Mouse (Mus musculus) MEL (cell line): ENCODE results near the gene Tbl1x. TPM values are rescaled to one million over a fixed set of nuclear protein-coding genes. Genes with fewer than 3 reads are reported as not detected.

Experiments
- DNase-seq: peaks from one replicate; pipeline ENCODE4 v3.0.0; 2011; ENCODE audit warnings: low read depth, low spot score
- H3K27ac ChIP-seq: 2 replicates; pipeline ENCODE4 v1.5.1; 2012; ENCODE audit warnings: low read depth, mild to moderate bottlenecking, control low read depth, low read length, moderate library complexity; ENCODE audit not compliant: control insufficient read depth
- H3K27me3 ChIP-seq, 2 experiments: fragments of 150-350 bp in 1 of 2; sonication (generic) in 1 of 2; 2 replicates each; pipeline ENCODE4 v1.6.1; 2012; ENCODE audit warnings: low read length in 2 of 2, mild to moderate bottlenecking in 2 of 2, improper control_type of control experiment in 1 of 2, moderate library complexity in 1 of 2; ENCODE audit not compliant: insufficient read depth in 2 of 2, control insufficient read depth in 1 of 2
- H3K36me3 ChIP-seq, 2 experiments: 2 replicates each; pipeline ENCODE4 v1.6.1; 2012 to 2014; ENCODE audit warnings: low read length in 2 of 2, improper control_type of control experiment in 1 of 2, inconsistent platforms in 1 of 2, mild to moderate bottlenecking in 1 of 2; ENCODE audit not compliant: insufficient read depth in 2 of 2, control insufficient read depth in 1 of 2
- H3K4me1 ChIP-seq, 2 experiments: fragments of 150-350 bp in 1 of 2; sonication (generic) in 1 of 2; 2 replicates each; pipeline ENCODE4 v1.6.1; 2012; ENCODE audit warnings: low read length in 2 of 2, improper control_type of control experiment in 1 of 2, mild to moderate bottlenecking in 1 of 2; ENCODE audit not compliant: insufficient read depth in 2 of 2, control insufficient read depth in 1 of 2
- H3K4me3 ChIP-seq, 2 experiments: fragments of 150-350 bp in 1 of 2; sonication (generic) in 1 of 2; 2 replicates each; pipeline ENCODE4 v1.5.1; 2012; ENCODE audit warnings: low read depth in 2 of 2, low read length in 2 of 2, mild to moderate bottlenecking in 2 of 2, moderate library complexity in 2 of 2, control low read depth in 1 of 2, improper control_type of control experiment in 1 of 2; ENCODE audit not compliant: control insufficient read depth in 1 of 2, insufficient read depth in 1 of 2
- H3K79me2 ChIP-seq: 2 replicates; pipeline ENCODE4 v1.6.1; 2012; ENCODE audit warnings: mild to moderate bottlenecking, low read length, moderate library complexity; ENCODE audit not compliant: control insufficient read depth, poor library complexity, insufficient read depth
- H3K9ac ChIP-seq: 2 replicates; pipeline ENCODE4 v1.6.1; 2012; ENCODE audit warnings: low read depth, mild to moderate bottlenecking, control low read depth, low read length, moderate library complexity; ENCODE audit not compliant: control insufficient read depth, poor library complexity, severe bottlenecking
- H3K9me3 ChIP-seq: fragments of 150-350 bp; sonication (generic); replicated peaks from 2 replicates; pipeline ENCODE4 v1.6.1; 2012; ENCODE audit warnings: mild to moderate bottlenecking, low read length, improper control_type of control experiment, moderate library complexity; ENCODE audit not compliant: insufficient read depth
- BHLHE40 ChIP-seq: IDR thresholded peaks from 2 replicates; pipeline ENCODE4 v1.6.1; 2012; ENCODE audit warnings: low read depth, mild to moderate bottlenecking, inconsistent platforms, low read length, improper control_type of control experiment, borderline replicate concordance
- CHD2 ChIP-seq: IDR thresholded peaks from 2 replicates; pipeline ENCODE4 v1.6.1; 2011; ENCODE audit warnings: low read length, improper control_type of control experiment
- E2F4 ChIP-seq: IDR thresholded peaks from 2 replicates; pipeline ENCODE4 v1.6.1; 2011; ENCODE audit warnings: low read depth, low read length, improper control_type of control experiment, borderline replicate concordance
- GATA1 ChIP-seq: IDR thresholded peaks from 2 replicates; pipeline ENCODE4 v1.6.1; 2011; ENCODE audit warnings: low read depth, low read length, improper control_type of control experiment
- HCFC1 ChIP-seq: IDR thresholded peaks from 2 replicates; pipeline ENCODE4 v1.6.1; 2012; ENCODE audit warnings: low read depth, mild to moderate bottlenecking, inconsistent platforms, low read length, improper control_type of control experiment, moderate library complexity
- MAFK ChIP-seq: IDR thresholded peaks from 2 replicates; pipeline ENCODE4 v1.6.1; 2011; ENCODE audit warnings: low read depth, mild to moderate bottlenecking, low read length, improper control_type of control experiment, borderline replicate concordance
- MEF2A ChIP-seq: IDR thresholded peaks from 2 replicates; pipeline ENCODE4 v1.6.1; 2014; ENCODE audit warnings: low read depth, mild to moderate bottlenecking, inconsistent platforms, low read length, improper control_type of control experiment; ENCODE audit not compliant: poor library complexity, insufficient replicate concordance, severe bottlenecking; ENCODE audit errors: extremely low read depth
- NRF1 ChIP-seq: IDR thresholded peaks from 2 replicates; pipeline ENCODE4 v1.6.1; 2014; ENCODE audit warnings: low read depth, mild to moderate bottlenecking, inconsistent platforms, low read length, improper control_type of control experiment, moderate library complexity; ENCODE audit not compliant: poor library complexity, insufficient read depth, severe bottlenecking
- POLR2A ChIP-seq, 2 experiments: IDR thresholded peaks; 2 replicates each; pipeline ENCODE4 v1.6.1; 2011 to 2012; ENCODE audit warnings: low read length in 2 of 2, mild to moderate bottlenecking in 2 of 2, control low read depth in 1 of 2, improper control_type of control experiment in 1 of 2, low read depth in 1 of 2, moderate library complexity in 1 of 2; ENCODE audit not compliant: control insufficient read depth in 1 of 2, insufficient read depth in 1 of 2, poor library complexity in 1 of 2
- POLR2AphosphoS5 ChIP-seq: IDR thresholded peaks from 2 replicates; pipeline ENCODE4 v1.6.1; 2012; ENCODE audit warnings: low read depth, borderline replicate concordance, mild to moderate bottlenecking, inconsistent platforms, low read length, moderate library complexity, mixed read lengths
- RAD21 ChIP-seq: IDR thresholded peaks from 2 replicates; pipeline ENCODE4 v1.6.1; 2011; ENCODE audit warnings: mild to moderate bottlenecking, low read depth, low read length, improper control_type of control experiment
- TBP ChIP-seq: IDR thresholded peaks from 2 replicates; pipeline ENCODE4 v1.8.0; 2011; ENCODE audit warnings: low read depth, low read length, improper control_type of control experiment
- UBTF ChIP-seq: IDR thresholded peaks from 2 replicates; pipeline ENCODE4 v1.6.1; 2012; ENCODE audit warnings: low read depth, mild to moderate bottlenecking, inconsistent platforms, low read length, improper control_type of control experiment, moderate library complexity, borderline replicate concordance; ENCODE audit not compliant: insufficient read depth
- USF1 ChIP-seq: IDR thresholded peaks from 2 replicates; pipeline ENCODE4 v1.6.1; 2014; ENCODE audit warnings: low read depth, mild to moderate bottlenecking, inconsistent platforms, low read length, improper control_type of control experiment, moderate library complexity
- ZC3H11A ChIP-seq: IDR thresholded peaks from 2 replicates; pipeline ENCODE4 v1.6.1; 2012; ENCODE audit warnings: low read depth, mild to moderate bottlenecking, inconsistent platforms, low read length, improper control_type of control experiment
- ZMIZ1 ChIP-seq: IDR thresholded peaks from 2 replicates; pipeline ENCODE4 v1.6.1; 2012; ENCODE audit warnings: low read depth, mild to moderate bottlenecking, inconsistent platforms, low read length, improper control_type of control experiment, moderate library complexity
- polyA plus RNA-seq, 2 experiments: library from polyadenylated mRNA; stranded (reverse) in 1 of 2; unstranded in 1 of 2; fragments of >175 nt in 1 of 2; fragments of >200 nt in 1 of 2; gene quantifications; 2 replicates each; pipeline versions ENCODE4 v1.2.1 to v1.2.4; 2012; ENCODE audit warnings: low replicate concordance in 2 of 2, low read depth in 1 of 2; ENCODE audit not compliant: insufficient read length in 2 of 2, insufficient read depth in 1 of 2, missing spikeins in 1 of 2
- total RNA-seq: library from RNA; depleted of rRNA; stranded (reverse); fragments of 300-350 nt; gene quantifications from 2 replicates; pipeline ENCODE4 v1.2.3, GENCODE M21; 2012

The Tbl1x gene
- total and polyA plus RNA-seq, 3 experiments = 17.1 to 42.5 (median 27.6) TPM

- no peaks in the 10 kb centered on the region; the same call in none of the 2 replicates for H3K79me2 ChIP-seq
- no peak for DNase-seq
- H3K9me3 ChIP-seq = no peaks in the 10 kb centered on the region
- H3K27me3 ChIP-seq = no peaks in the 10 kb centered on the region
- no peak for TF ChIP-seq TBP
- no peak for TF ChIP-seq POLR2AphosphoS5
- no peak for TF ChIP-seq MEF2A
- TF ChIP-seq GATA1 = no peak
- TF ChIP-seq POLR2A (IDR thresholded peaks at IDR 0.05; ENCODE audit: control insufficient read depth in 1 of 2, insufficient read depth in 1 of 2, low read depth in 1 of 2, low read length in 2 of 2, poor library complexity in 1 of 2) = no peak
- TF ChIP-seq UBTF = no peak
- no peak for TF ChIP-seq ZMIZ1
- no peak for TF ChIP-seq ZC3H11A
- TF ChIP-seq MAFK = no peak
- no peak for TF ChIP-seq BHLHE40
- TF ChIP-seq RAD21 = no peak
- TF ChIP-seq HCFC1 = no peak
- no peak for TF ChIP-seq CHD2
- TF ChIP-seq E2F4 = no peak
- H3K4me3 ChIP-seq = no peak overlapping the region
- no peak overlapping the region for H3K9ac ChIP-seq
- peaks cover 3 to 5% of the 10 kb centered on the region in 2 experiments for H3K4me1 ChIP-seq
- no peak overlapping the region for H3K27ac ChIP-seq
- peaks cover 0 to 11% of the 10 kb centered on the region in 2 experiments; a peak in 2 of 4 replicates for H3K36me3 ChIP-seq
These were observed 62.9 kb downstream of the Tbl1x start for GRCm38 (mm10) chrX:77573743-77574142.

DNA sequence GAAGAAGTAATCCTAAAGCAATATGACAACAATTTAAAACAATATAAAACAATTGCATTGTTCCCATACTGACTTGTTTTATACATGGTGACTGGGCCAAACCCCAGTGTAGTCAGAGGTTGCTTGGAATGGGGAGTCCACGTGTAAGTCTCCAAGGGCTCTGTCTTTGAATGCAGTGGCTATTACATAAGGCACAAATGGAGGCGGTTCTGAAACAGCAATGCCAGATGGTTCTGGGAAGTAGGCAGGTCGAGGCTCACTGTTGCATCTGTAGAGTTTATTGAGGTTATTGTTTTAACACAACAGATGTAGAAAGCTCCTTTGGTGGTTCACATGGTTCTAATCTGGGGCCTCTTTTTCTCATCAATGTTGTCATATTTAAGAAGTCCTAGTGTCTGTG is 66.3 kb downstream of the Tbl1x start:
- Histone ChIP-seq H3K36me3 (peaks cover 0 to 31% of the 10 kb centered on the region in 2 experiments; a peak in 2 of 4 replicates), H3K79me2 (peaks cover 5% of the 10 kb centered on the region), H3K9ac (no peak overlapping the region), H3K9me3 (no peaks in the 10 kb centered on the region), H3K4me3 (no peak overlapping the region), H3K27ac (no peak overlapping the region), H3K4me1 (peaks cover 5 to 6% of the 10 kb centered on the region in 2 experiments), H3K27me3 (no peaks in the 10 kb centered on the region)
- DNase-seq = no peak
- TF ChIP-seq NRF1 = no peak
- no peak for TF ChIP-seq USF1
- no peak for TF ChIP-seq TBP
